Comparison of ENCODE assay signal across 22 mouse cellular contexts in genomic region chr17:32022551-32022950, GRCm38 (mm10). TPM values are rescaled to one million over a fixed set of nuclear protein-coding genes. Genes with fewer than 3 reads are reported as not detected.
DNase-seq lines count a peak whose midpoint lies in the region; ATAC-seq and TF ChIP-seq lines count a peak whose summit lies in the region.
"Had no signal": no experiment of that assay in that cellular context is flagged by ENCODE, and none has a peak within 500 bp of the region (broad histone marks: within the 10 kb centered on the region; RNA-seq: fewer than 3 reads in every experiment).

No protein-coding gene starts in this region.

- no peak for TF ChIP-seq POLR2A in embryonic fibroblast, embryonic 13.5 days (IDR thresholded peaks at IDR 0.05; ENCODE audit: low read depth, low read length)

- H3K4me1 ChIP-seq in forebrain, postnatal 0 days (ENCODE audit: insufficient read depth): no peaks in the 10 kb centered on the region
- no peaks in the 10 kb centered on the region for H3K4me1 ChIP-seq in forebrain, embryonic 11.5 days (replicated peaks; ENCODE audit: control insufficient read depth, insufficient read depth, low read length)
- no peaks in the 10 kb centered on the region for H3K4me1 ChIP-seq in embryonic fibroblast, embryonic 13.5 days (ENCODE audit: control insufficient read depth, insufficient read depth, low read length)
- H3K4me1 ChIP-seq in kidney, embryonic 15.5 days: peaks cover 27% of the 10 kb centered on the region
- H3K4me1 ChIP-seq: liver, embryonic 15.5 days; neural tube, embryonic 13.5 days had no signal

- no peak for DNase-seq in forebrain, postnatal 0 days
- DNase-seq in forebrain, embryonic 11.5 days (ENCODE audit: low spot score): no peak
- DNase-seq in kidney, postnatal 36 days: peak; percentile 31 to 56
- DNase-seq in cerebellum, postnatal 4 days (ENCODE audit: low spot score in 2 of 2): no peak
- DNase-seq: cerebellum, adult 9-11 months; liver; retina, postnatal 1 day; spleen, adult 18-20 months had no signal

- no peaks in the 10 kb centered on the region for H3K27me3 ChIP-seq in forebrain, postnatal 0 days (ENCODE audit: insufficient read depth, low read length)
- no peaks in the 10 kb centered on the region for H3K27me3 ChIP-seq in forebrain, embryonic 11.5 days (ENCODE audit: control insufficient read depth, insufficient read depth, low read length)
- no peaks in the 10 kb centered on the region for H3K27me3 ChIP-seq in kidney, embryonic 15.5 days
- H3K27me3 ChIP-seq: embryonic facial prominence, embryonic 12.5 days; heart, embryonic 15.5 days; intestine, embryonic 15.5 days; liver, embryonic 15.5 days; lung, embryonic 15.5 days; midbrain, embryonic 15.5 days; neural tube, embryonic 13.5 days had no signal

- H3K4me2 ChIP-seq in forebrain, postnatal 0 days (ENCODE audit: low read depth): no peak overlapping the region
- H3K4me2 ChIP-seq in forebrain, embryonic 11.5 days (ENCODE audit: low read depth, low read length, severe bottlenecking): no peak overlapping the region
- H3K4me2 ChIP-seq in kidney, embryonic 15.5 days: no peak overlapping the region
- H3K4me2 ChIP-seq: embryonic facial prominence, embryonic 12.5 days; heart, embryonic 15.5 days; hindbrain, embryonic 14.5 days; intestine, embryonic 15.5 days; liver, embryonic 15.5 days; lung, embryonic 15.5 days; midbrain, embryonic 15.5 days; neural tube, embryonic 13.5 days had no signal

- peak overlapping the region; percentile 31; the same call in 1 of the 2 replicates for H3K27ac ChIP-seq in forebrain, postnatal 0 days (ENCODE audit: low read depth, low read length)
- no peak overlapping the region for H3K27ac ChIP-seq in forebrain, embryonic 11.5 days (ENCODE audit: low read depth, low read length)
- peak overlapping the region; percentile 53 for H3K27ac ChIP-seq in embryonic fibroblast, embryonic 13.5 days (ENCODE audit: insufficient read depth, low read length)
- H3K27ac ChIP-seq in kidney, embryonic 15.5 days: 0 out of 2 replicates have a peak overlapping the region, but pooled peaks have one; percentile 41
- H3K27ac ChIP-seq: embryonic facial prominence, embryonic 12.5 days; heart, adult 2 months; hindbrain, embryonic 14.5 days; intestine, embryonic 15.5 days; limb, embryonic 10.5 days; liver, embryonic 15.5 days; lung, embryonic 15.5 days; macrophage; midbrain, embryonic 15.5 days; neural tube, embryonic 13.5 days had no signal

- H3K36me3 ChIP-seq in forebrain, postnatal 0 days (ENCODE audit: insufficient read depth): no peaks in the 10 kb centered on the region
- no peaks in the 10 kb centered on the region for H3K36me3 ChIP-seq in forebrain, embryonic 11.5 days (ENCODE audit: control insufficient read depth, insufficient read depth, low read length)
- no peaks in the 10 kb centered on the region for H3K36me3 ChIP-seq in kidney, embryonic 15.5 days
- H3K36me3 ChIP-seq: embryonic facial prominence, embryonic 12.5 days; heart, embryonic 15.5 days; intestine, embryonic 15.5 days; limb, embryonic 10.5 days; liver, embryonic 15.5 days; lung, embryonic 15.5 days; midbrain, embryonic 15.5 days; neural tube, embryonic 13.5 days had no signal

- 73% methylated on average over 6 of the region's 6 CpGs for WGBS in forebrain, postnatal 0 days
- WGBS in forebrain, embryonic 11.5 days: 85% methylated on average over 6 of the region's 6 CpGs
- WGBS in kidney, embryonic 15.5 days: 60% methylated on average over 6 of the region's 6 CpGs

- H3K9me3 ChIP-seq in forebrain, postnatal 0 days (ENCODE audit: low read length): no peaks in the 10 kb centered on the region
- no peaks in the 10 kb centered on the region for H3K9me3 ChIP-seq in forebrain, embryonic 11.5 days (ENCODE audit: control insufficient read depth, low read length)
- no peaks in the 10 kb centered on the region for H3K9me3 ChIP-seq in kidney, embryonic 15.5 days (replicated peaks)
- H3K9me3 ChIP-seq: embryonic facial prominence, embryonic 12.5 days; heart, embryonic 15.5 days; intestine, embryonic 15.5 days; limb, embryonic 10.5 days; liver, embryonic 15.5 days; lung, embryonic 15.5 days; midbrain, embryonic 15.5 days; neural tube, embryonic 13.5 days had no signal

- no peak overlapping the region for H3K4me3 ChIP-seq in forebrain, postnatal 0 days (ENCODE audit: low read depth, low read length)
- no peak overlapping the region for H3K4me3 ChIP-seq in forebrain, embryonic 11.5 days (ENCODE audit: low read depth, low read length)
- H3K4me3 ChIP-seq in embryonic fibroblast, embryonic 13.5 days (ENCODE audit: insufficient read depth, low read length): no peak overlapping the region
- no peak overlapping the region for H3K4me3 ChIP-seq in kidney, embryonic 15.5 days (replicated peaks)
- H3K4me3 ChIP-seq: embryonic facial prominence, embryonic 12.5 days; heart, adult 2 months; heart, embryonic 15.5 days; intestine, embryonic 15.5 days; limb, embryonic 10.5 days; liver, embryonic 15.5 days; lung, embryonic 15.5 days; midbrain, embryonic 15.5 days; neural tube, embryonic 13.5 days had no signal

- no peak overlapping the region for H3K9ac ChIP-seq in forebrain, postnatal 0 days
- no peak overlapping the region for H3K9ac ChIP-seq in forebrain, embryonic 11.5 days (ENCODE audit: low read length)
- H3K9ac ChIP-seq in kidney, embryonic 15.5 days: no peak overlapping the region
- H3K9ac ChIP-seq: embryonic facial prominence, embryonic 12.5 days; heart, embryonic 15.5 days; hindbrain, embryonic 14.5 days; intestine, embryonic 15.5 days; liver, embryonic 15.5 days; lung, embryonic 15.5 days; midbrain, embryonic 15.5 days; neural tube, embryonic 13.5 days had no signal

- ATAC-seq in forebrain, postnatal 0 days: no peak
- ATAC-seq in forebrain, embryonic 11.5 days (replicated peaks; ENCODE audit: low FRiP score): no peak
- ATAC-seq in kidney, embryonic 15.5 days (replicated peaks; ENCODE audit: low FRiP score): no peak
- ATAC-seq in erythroid progenitor cell, adult 5-6 weeks (replicated peaks; ENCODE audit: low FRiP score, poor library complexity, severe bottlenecking): no peak
- ATAC-seq: intestine, embryonic 15.5 days; midbrain, embryonic 15.5 days had no signal

- no peak for TF ChIP-seq CTCF in forebrain, postnatal 0 days (IDR thresholded peaks at IDR 0.05; ENCODE audit: low read depth)
- no peak for TF ChIP-seq CTCF in embryonic fibroblast, embryonic 13.5 days (IDR thresholded peaks at IDR 0.05; ENCODE audit: borderline replicate concordance, insufficient read depth, low read length)

RNA-seq across cellular contexts. Expression of gene Rrp1b, which starts 13.3 kb away (rescaled TPM):
- 26.8 and 40.4 TPM in 2 replicates for total RNA-seq in forebrain, postnatal 0 days (2014; rRNA removed)
- polyA plus RNA-seq in forebrain, postnatal 0 days (2015; fragmentation: Nextera tagmentation; extraction: Ambion mirVana): 32.0 and 39.4 TPM in 2 replicates
- 67.7 and 70.7 TPM in 2 replicates for polyA plus RNA-seq in forebrain, embryonic 11.5 days (2014; fragmentation: Nextera tagmentation; extraction: Ambion mirVana)
- 30.0 and 38.6 TPM in 2 replicates for polyA plus RNA-seq in embryonic fibroblast, embryonic 13.5 days (2011; ENCODE audit: insufficient read length, low read depth, missing spikeins)
- 71.0 and 73.6 TPM in 2 replicates for polyA plus RNA-seq in kidney, embryonic 15.5 days (2015; fragmentation: Nextera tagmentation; extraction: Ambion mirVana)
- total RNA-seq in erythroid progenitor cell, adult 5-6 weeks (2015; ENCODE audit: low replicate concordance): 4.0 and 8.8 TPM in 2 replicates
- total RNA-seq in erythroid progenitor cell, adult 5-6 weeks (2017; ENCODE audit: low replicate concordance): 1.5 and 5.4 TPM in 2 replicates

RNA-seq across cellular contexts. Expression of gene Hsf2bp, which starts 13.6 kb away (rescaled TPM):
- total RNA-seq in forebrain, postnatal 0 days (2014; rRNA removed): 0.57 and 0.62 TPM in 2 replicates
- 0.90 and 1.1 TPM in 2 replicates for polyA plus RNA-seq in forebrain, postnatal 0 days (2015; fragmentation: Nextera tagmentation; extraction: Ambion mirVana)
- polyA plus RNA-seq in forebrain, embryonic 11.5 days (2014; fragmentation: Nextera tagmentation; extraction: Ambion mirVana): 0.31 and 0.44 TPM in 2 replicates
- not detected in 2 replicates for polyA plus RNA-seq in embryonic fibroblast, embryonic 13.5 days (2011; ENCODE audit: insufficient read length, low read depth, missing spikeins)
- 0.70 and 0.73 TPM in 2 replicates for polyA plus RNA-seq in kidney, embryonic 15.5 days (2015; fragmentation: Nextera tagmentation; extraction: Ambion mirVana)
- not detected in 2 replicates for total RNA-seq in erythroid progenitor cell, adult 5-6 weeks (2015; ENCODE audit: low replicate concordance)
- total RNA-seq in erythroid progenitor cell, adult 5-6 weeks (2017; ENCODE audit: low replicate concordance): not detected in 2 replicates
- polyA plus RNA-seq: macrophage had no signal

Comparison
In these comparisons a context has a peak if more than half of its experiments do, and no peak if none do; other contexts are left out.
1. DNase-seq: peak in kidney, postnatal 36 days (2 of 2); none in forebrain, postnatal 0 days (single experiment), forebrain, embryonic 11.5 days (single experiment) and cerebellum, postnatal 4 days (0 of 2).